Mouse (Mus musculus) liver, embryonic 14.5 days (tissue): Measurements from ENCODE around the gene Wfdc21. TPM values are rescaled to one million over a fixed set of nuclear protein-coding genes. Genes with fewer than 3 reads are reported as not detected.
A peak's percentile ranks its signal among the peaks of the same experiment; 100 is the strongest.

Experiments
- ATAC-seq: fragments of 200-750 bp; cut with Nextera tagmentation; 2 replicates; pipeline ENCODE4 v1.8.0; 2017; ENCODE audit warnings: moderate number of reproducible peaks, mild to moderate bottlenecking, moderate library complexity; ENCODE audit not compliant: insufficient read depth
- DNase-seq, 3 experiments: peaks; one replicate each; pipeline ENCODE4 v3.0.0-alpha.2; 2012 to 2013; ENCODE audit warnings: low read depth in 3 of 3, low spot score in 3 of 3
- H3K27ac ChIP-seq: fragments of 300-500 bp; sonication (generic); 2 replicates; pipeline ENCODE4 v1.5.1; 2014; ENCODE audit warnings: moderate library complexity, mild to moderate bottlenecking, control low read depth, inconsistent platforms
- H3K27me3 ChIP-seq: fragments of 300-500 bp; sonication (generic); 2 replicates; pipeline ENCODE4 v1.6.1; 2014; ENCODE audit warnings: mild to moderate bottlenecking, low read length, moderate library complexity; ENCODE audit not compliant: control insufficient read depth, insufficient read depth
- H3K36me3 ChIP-seq: fragments of 300-500 bp; sonication (generic); replicated peaks from 2 replicates; pipeline ENCODE4 v1.6.1; 2014; ENCODE audit warnings: low read depth; ENCODE audit not compliant: control insufficient read depth, insufficient read depth
- H3K4me1 ChIP-seq, 2 experiments: fragments of 200-500 bp in 1 of 2; fragments of 300-500 bp in 1 of 2; sonication (generic) in 1 of 2; replicated peaks; 2 replicates each; pipeline ENCODE4 v1.6.1; 2012 to 2014; ENCODE audit warnings: antibody characterized with exemption in 1 of 2, inconsistent platforms in 1 of 2, low read length in 1 of 2; ENCODE audit not compliant: control insufficient read depth in 2 of 2, insufficient read depth in 2 of 2
- H3K4me2 ChIP-seq: fragments of 300-500 bp; sonication (generic); 2 replicates; pipeline ENCODE4 v1.6.1; 2014; ENCODE audit warnings: low read depth, mild to moderate bottlenecking, control low read depth, moderate library complexity
- H3K4me3 ChIP-seq, 2 experiments: fragments of 200-500 bp in 1 of 2; fragments of 300-500 bp in 1 of 2; sonication (generic) in 1 of 2; 2 replicates each; pipeline ENCODE4 v1.5.1; 2012 to 2014; ENCODE audit warnings: low read depth in 2 of 2, low read length in 2 of 2, mild to moderate bottlenecking in 2 of 2, control low read depth in 1 of 2, inconsistent platforms in 1 of 2, moderate library complexity in 1 of 2; ENCODE audit not compliant: insufficient read depth in 1 of 2
- H3K9ac ChIP-seq: fragments of 300-500 bp; sonication (generic); replicated peaks from 2 replicates; pipeline ENCODE4 v1.6.1; 2014; ENCODE audit warnings: mild to moderate bottlenecking, control low read depth, moderate library complexity
- H3K9me3 ChIP-seq: fragments of 300-500 bp; sonication (generic); 2 replicates; pipeline ENCODE4 v1.6.1; 2016; ENCODE audit warnings: low read length, mixed read lengths; ENCODE audit not compliant: control insufficient read depth
- CTCF ChIP-seq: IDR thresholded peaks from 2 replicates; pipeline ENCODE4 v1.5.1; 2016; ENCODE audit warnings: antibody characterized with exemption, low read depth, control low read depth
- EP300 ChIP-seq: IDR thresholded peaks from 2 replicates; pipeline ENCODE4 v1.6.1; 2016; ENCODE audit warnings: antibody characterized with exemption, low read depth
- WGBS: fragments of 180-500 bp; shearing (Covaris S2); extraction: QIAGEN DNeasy Blood & Tissue Kit; methylation state at CpG from one replicate; pipeline ENCODE4 v1.1.7; 2014; ENCODE audit not compliant: insufficient replicate concordance; 5-methylcytosine and 5-hydroxymethylcytosine counted together
- polyA plus RNA-seq, 2 experiments: library from polyadenylated mRNA; depleted of rRNA in 1 of 2; stranded (reverse) in 1 of 2; unstranded in 1 of 2; fragments of >200 nt; fragmentation: Nextera tagmentation in 1 of 2; extraction: Ambion mirVana in 1 of 2; gene quantifications; 2 replicates each; pipeline versions ENCODE4 v1.2.1 to v1.2.3; 2012 to 2014

The Wfdc21 gene
- polyA plus RNA-seq, 2 experiments = 6.5 to 22.8 TPM

GRCm38 (mm10) chr11:83796112-83796511 lies 49.4 kb downstream of the Wfdc21 start:
- no peak overlapping the region for H3K27ac ChIP-seq
- no peak for DNase-seq
- no peak overlapping the region for H3K9ac ChIP-seq
- WGBS = 73% methylated on average over 6 of the region's 6 CpGs
- no peaks in the 10 kb centered on the region for H3K9me3 ChIP-seq
- TF ChIP-seq EP300 (no peak), CTCF (no peak)
- no peak for ATAC-seq
- H3K4me1 ChIP-seq = no peaks in the 10 kb centered on the region
- H3K4me2 ChIP-seq = no peak overlapping the region
- no peak overlapping the region for H3K4me3 ChIP-seq
- no peaks in the 10 kb centered on the region for H3K36me3 ChIP-seq
- no peaks in the 10 kb centered on the region for H3K27me3 ChIP-seq

GRCm38 (mm10) chr11:83796980-83797608 lies 50.4 kb downstream of the Wfdc21 start:
- Histone ChIP-seq H3K9ac (no peak overlapping the region), H3K4me2 (no peak overlapping the region), H3K4me3 (no peak overlapping the region), H3K27ac (no peak overlapping the region), H3K4me1 (no peaks in the 10 kb centered on the region), H3K9me3 (no peaks in the 10 kb centered on the region), H3K27me3 (no peaks in the 10 kb centered on the region), H3K36me3 (no peaks in the 10 kb centered on the region)
- ATAC-seq = no peak
- WGBS = 64% methylated on average over 10 of the region's 10 CpGs
- no peak for DNase-seq
- TF ChIP-seq CTCF = no peak
- no peak for TF ChIP-seq EP300

GRCm38 (mm10) chr11:83799871-83800430 lies 53.2 kb downstream of the Wfdc21 start:
- Histone ChIP-seq H3K36me3 (no peaks in the 10 kb centered on the region), H3K4me2 (no peak overlapping the region), H3K4me1 (no peaks in the 10 kb centered on the region), H3K4me3 (no peak overlapping the region), H3K27me3 (no peaks in the 10 kb centered on the region), H3K27ac (no peak overlapping the region), H3K9ac (no peak overlapping the region), H3K9me3 (no peaks in the 10 kb centered on the region)
- TF ChIP-seq CTCF (no peak), EP300 (no peak)
- DNase-seq (no peak), ATAC-seq (no peak)
- 60% methylated on average over 12 of the region's 12 CpGs for WGBS

DNA sequence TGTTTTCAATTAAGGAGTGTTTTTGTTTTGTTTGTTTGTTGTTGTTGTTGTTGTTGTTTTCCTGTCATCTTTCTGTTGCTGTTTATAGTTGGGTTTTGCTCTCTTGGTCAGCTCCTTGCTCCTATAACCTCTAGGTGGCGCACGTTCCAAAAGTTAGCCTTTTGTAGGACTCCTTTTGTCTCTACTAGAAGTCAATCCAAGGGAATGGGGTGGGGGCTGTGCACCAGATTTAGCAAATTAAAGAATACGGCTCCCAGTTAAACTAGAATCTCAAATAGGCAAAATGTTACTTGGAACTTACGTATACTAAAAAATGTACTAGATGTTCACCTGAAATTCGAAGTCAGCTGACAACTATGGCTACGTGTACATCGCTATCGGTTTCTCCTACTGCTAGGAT lies 55.4 kb downstream of the Wfdc21 start:
- 59% methylated on average over 8 of the region's 8 CpGs for WGBS
- H3K27ac ChIP-seq = no peak overlapping the region

More for the DNA sequence above, 55.4 kb downstream of the Wfdc21 start:
- ATAC-seq (no peak), DNase-seq (no peak)
- Histone ChIP-seq H3K36me3 (no peaks in the 10 kb centered on the region), H3K4me1 (no peaks in the 10 kb centered on the region), H3K9me3 (no peaks in the 10 kb centered on the region), H3K4me2 (no peak overlapping the region), H3K4me3 (no peak overlapping the region), H3K9ac (no peak overlapping the region), H3K27me3 (no peaks in the 10 kb centered on the region)
- TF ChIP-seq EP300 (no peak), CTCF (peak; percentile 54)

Other genes with a start within 250 kb of the Wfdc21 start
- gene Heatr9, start 224.8 kb upstream of the Wfdc21 start, polyA plus RNA-seq (2012; rRNA removed) = not detected in 2 replicates
- gene Heatr9, start 224.8 kb upstream of the Wfdc21 start, polyA plus RNA-seq (2014; fragmentation: Nextera tagmentation; extraction: Ambion mirVana) = not detected in 2 replicates
- 0.39 and 0.42 TPM in 2 replicates for gene Ccl5, start 216.4 kb upstream of the Wfdc21 start, polyA plus RNA-seq (2012; rRNA removed)
- gene Ccl5, start 216.4 kb upstream of the Wfdc21 start, polyA plus RNA-seq (2014; fragmentation: Nextera tagmentation; extraction: Ambion mirVana) = 0.77 and 0.95 TPM in 2 replicates
- 5.7 and 9.7 TPM in 2 replicates for gene Ccl9, start 168.3 kb upstream of the Wfdc21 start, polyA plus RNA-seq (2012; rRNA removed)
- 33.4 and 35.5 TPM in 2 replicates for gene Ccl9, start 168.3 kb upstream of the Wfdc21 start, polyA plus RNA-seq (2014; fragmentation: Nextera tagmentation; extraction: Ambion mirVana)
- gene Ccl6, start 153.9 kb upstream of the Wfdc21 start, polyA plus RNA-seq (2012; rRNA removed) = 2.4 and 2.6 TPM in 2 replicates
- gene Ccl6, start 153.9 kb upstream of the Wfdc21 start, polyA plus RNA-seq (2014; fragmentation: Nextera tagmentation; extraction: Ambion mirVana) = 9.2 and 12.7 TPM in 2 replicates
- not detected in 2 replicates for gene Rpl9-ps1, start 101.3 kb upstream of the Wfdc21 start, polyA plus RNA-seq (2012; rRNA removed)
- gene Rpl9-ps1, start 101.3 kb upstream of the Wfdc21 start, polyA plus RNA-seq (2014; fragmentation: Nextera tagmentation; extraction: Ambion mirVana) = not detected in 2 replicates
- gene Ccl3, start 97.6 kb upstream of the Wfdc21 start, polyA plus RNA-seq (2012; rRNA removed) = 0.83 and 1.2 TPM in 2 replicates
- 1.1 TPM in 2 replicates for gene Ccl3, start 97.6 kb upstream of the Wfdc21 start, polyA plus RNA-seq (2014; fragmentation: Nextera tagmentation; extraction: Ambion mirVana)
- gene Ccl4, start 84.4 kb upstream of the Wfdc21 start, polyA plus RNA-seq (2012; rRNA removed) = 0.31 and 0.45 TPM in 2 replicates
- 0.30 and 0.84 TPM in 2 replicates for gene Ccl4, start 84.4 kb upstream of the Wfdc21 start, polyA plus RNA-seq (2014; fragmentation: Nextera tagmentation; extraction: Ambion mirVana)
- 7.4 and 7.9 TPM in 2 replicates for gene Wfdc17, start 42.9 kb upstream of the Wfdc21 start, polyA plus RNA-seq (2012; rRNA removed)
- gene Wfdc17, start 42.9 kb upstream of the Wfdc21 start, polyA plus RNA-seq (2014; fragmentation: Nextera tagmentation; extraction: Ambion mirVana) = 15.6 and 21.7 TPM in 2 replicates
- not detected in 2 replicates for gene Wfdc18, start 37.9 kb upstream of the Wfdc21 start, polyA plus RNA-seq (2012; rRNA removed)
- gene Wfdc18, start 37.9 kb upstream of the Wfdc21 start, polyA plus RNA-seq (2014; fragmentation: Nextera tagmentation; extraction: Ambion mirVana) = not detected in 2 replicates
- gene Heatr6, start 6.8 kb downstream of the Wfdc21 start, polyA plus RNA-seq (2012; rRNA removed) = 3.6 and 3.8 TPM in 2 replicates
- 5.6 and 6.0 TPM in 2 replicates for gene Heatr6, start 6.8 kb downstream of the Wfdc21 start, polyA plus RNA-seq (2014; fragmentation: Nextera tagmentation; extraction: Ambion mirVana)
- 1.8 and 2.2 TPM in 2 replicates for gene Hnf1b, start 103.1 kb downstream of the Wfdc21 start, polyA plus RNA-seq (2012; rRNA removed)
- 2.4 and 2.9 TPM in 2 replicates for gene Hnf1b, start 103.1 kb downstream of the Wfdc21 start, polyA plus RNA-seq (2014; fragmentation: Nextera tagmentation; extraction: Ambion mirVana)
- 5.2 and 8.6 TPM in 2 replicates for gene Ddx52, start 195.1 kb downstream of the Wfdc21 start, polyA plus RNA-seq (2012; rRNA removed)
- 15.6 and 16.6 TPM in 2 replicates for gene Ddx52, start 195.1 kb downstream of the Wfdc21 start, polyA plus RNA-seq (2014; fragmentation: Nextera tagmentation; extraction: Ambion mirVana)
- gene Synrg, start 217.5 kb downstream of the Wfdc21 start, polyA plus RNA-seq (2012; rRNA removed) = 3.1 and 3.9 TPM in 2 replicates
- gene Synrg, start 217.5 kb downstream of the Wfdc21 start, polyA plus RNA-seq (2014; fragmentation: Nextera tagmentation; extraction: Ambion mirVana) = 3.9 and 4.8 TPM in 2 replicates